Mouse (Mus musculus): ENCODE measurements around the gene Hdac4.

Hdac4 gene

DNA sequence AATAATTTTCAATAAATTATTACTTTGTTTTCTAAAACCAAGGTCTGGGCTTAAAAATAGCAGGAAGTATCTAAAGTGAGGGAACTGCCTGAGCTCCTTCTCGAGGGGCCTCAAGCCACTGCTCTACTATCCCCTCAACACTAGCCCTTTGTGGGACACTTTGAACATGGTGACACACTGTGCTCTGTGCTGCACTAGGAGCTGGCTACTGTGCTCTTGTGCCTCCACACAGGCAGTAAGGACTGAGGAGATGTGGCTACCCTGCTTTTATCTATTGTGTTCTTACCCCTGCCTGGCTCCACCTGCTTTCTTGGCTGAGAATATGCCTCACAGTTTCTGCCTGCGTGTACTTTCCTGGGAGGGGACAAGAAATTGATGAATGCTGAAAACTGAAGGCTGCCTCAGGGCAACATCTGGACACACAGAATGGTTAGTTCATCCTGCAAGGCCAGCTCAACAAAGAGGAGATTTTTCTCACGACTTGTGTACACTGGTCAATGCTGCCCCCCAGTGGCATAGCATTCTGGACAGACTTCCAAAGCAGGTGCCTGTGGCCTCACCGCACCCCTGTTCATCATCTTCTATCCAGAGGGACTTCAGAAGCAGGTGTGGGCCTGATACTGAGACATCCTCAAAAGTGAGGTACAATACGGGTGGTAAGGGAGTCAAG is 226.7 kb downstream of the Hdac4 start:
- peak; percentile 27 for DNase-seq (ENCODE audit: low read depth, low spot score)

GRCm38 (mm10) chr1:91967041-91967440 is 228.5 kb downstream of the Hdac4 start:
- DNase-seq (ENCODE audit: low read depth, low spot score) = no peak

GRCm38 (mm10) chr1:91964486-91965335 is 230.8 kb downstream of the Hdac4 start:
- no peak for DNase-seq (ENCODE audit: low read depth, low spot score)

- DNase-seq (ENCODE audit: low read depth, low spot score) = peak; percentile 46
Measured at GRCm38 (mm10) chr1:91962256-91962655, 233.2 kb downstream of the Hdac4 start.

- no peak for DNase-seq (ENCODE audit: low read depth, low spot score)
Measured at GRCm38 (mm10) chr1:91961231-91961630, 234.3 kb downstream of the Hdac4 start.

DNA sequence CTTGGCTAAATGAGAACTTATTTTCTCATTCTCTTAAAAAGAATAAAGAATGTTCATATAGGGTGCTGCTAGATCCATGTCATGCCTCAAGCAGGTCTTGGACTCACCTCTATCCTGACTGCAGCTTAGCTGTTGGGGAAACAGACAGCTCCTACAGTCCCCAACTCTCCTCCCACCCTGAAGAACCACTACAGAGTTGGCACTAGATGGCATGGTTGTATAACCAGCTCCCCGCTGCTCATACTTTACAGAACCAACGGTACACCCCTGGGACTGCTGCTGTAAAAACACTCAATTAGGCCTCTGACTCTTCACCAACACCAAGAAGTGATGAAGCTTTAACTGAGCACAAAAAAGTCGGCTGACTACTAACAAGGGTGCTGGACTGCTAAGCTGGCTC is 235.6 kb downstream of the Hdac4 start:
- DNase-seq (ENCODE audit: low read depth, low spot score) = no peak

DNA sequence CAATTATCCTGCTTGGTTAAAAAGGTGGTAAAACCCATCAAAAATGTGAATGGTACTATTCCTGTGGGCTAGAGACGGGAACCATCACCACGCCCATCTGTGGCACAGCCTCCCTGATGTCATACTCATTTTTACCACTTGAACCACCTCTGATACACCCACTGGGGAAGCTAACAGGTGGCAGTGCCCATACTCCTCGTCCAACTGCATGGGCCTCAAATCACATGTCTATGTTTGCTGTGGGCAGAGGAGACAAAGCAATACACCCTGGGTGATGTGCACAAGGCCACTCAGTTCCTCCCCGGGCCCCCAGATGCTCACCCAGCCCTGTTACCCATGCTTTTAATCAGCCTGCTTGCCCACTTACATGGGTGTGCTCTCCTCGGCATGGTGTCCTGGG is 236.5 kb downstream of the Hdac4 start:
- DNase-seq (ENCODE audit: low read depth, low spot score) = no peak

DNA sequence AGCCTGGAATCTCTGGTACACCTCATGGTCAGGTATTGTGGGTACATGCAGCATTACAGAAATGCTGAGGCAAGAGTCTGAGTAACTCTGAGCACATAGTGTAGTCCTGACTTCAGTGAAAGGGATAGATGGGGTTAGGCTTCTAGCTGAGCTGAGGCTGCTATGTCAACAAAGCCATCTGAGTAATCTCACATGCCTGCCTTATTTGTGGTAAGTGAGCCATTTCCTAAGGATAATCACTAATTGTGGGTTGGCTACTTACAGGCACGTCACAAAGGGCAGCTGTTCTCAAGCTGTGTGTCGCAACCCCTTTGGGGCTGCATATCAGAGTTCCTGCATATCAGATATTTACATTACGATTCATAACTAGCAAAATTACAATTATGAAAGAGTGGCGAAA is 239.3 kb downstream of the Hdac4 start:
- no peak for DNase-seq (ENCODE audit: low read depth, low spot score)

DNA sequence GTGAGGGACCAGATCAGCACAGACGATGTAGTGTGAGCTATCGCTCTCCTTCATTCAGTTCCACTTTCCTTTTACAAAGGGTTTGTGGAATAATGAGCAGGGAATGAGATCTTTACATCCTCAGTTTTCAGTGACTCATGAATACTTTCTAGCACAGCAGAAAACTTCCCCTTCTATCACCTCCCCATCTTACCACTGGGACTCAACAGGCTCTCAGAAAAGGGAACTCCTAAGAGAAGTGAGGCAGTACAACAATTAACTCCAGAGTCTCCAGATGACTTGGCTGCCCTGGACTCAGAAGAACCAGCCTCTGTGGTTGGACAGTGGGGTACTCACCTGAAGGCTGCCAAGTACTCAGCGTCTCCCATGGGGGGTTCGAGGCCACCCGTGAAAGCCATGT is 240.5 kb downstream of the Hdac4 start:
- DNase-seq (ENCODE audit: low read depth, low spot score) = no peak

- no peak for DNase-seq (ENCODE audit: low read depth, low spot score)
Measured at GRCm38 (mm10) chr1:91952912-91953311, 242.6 kb downstream of the Hdac4 start.

DNA sequence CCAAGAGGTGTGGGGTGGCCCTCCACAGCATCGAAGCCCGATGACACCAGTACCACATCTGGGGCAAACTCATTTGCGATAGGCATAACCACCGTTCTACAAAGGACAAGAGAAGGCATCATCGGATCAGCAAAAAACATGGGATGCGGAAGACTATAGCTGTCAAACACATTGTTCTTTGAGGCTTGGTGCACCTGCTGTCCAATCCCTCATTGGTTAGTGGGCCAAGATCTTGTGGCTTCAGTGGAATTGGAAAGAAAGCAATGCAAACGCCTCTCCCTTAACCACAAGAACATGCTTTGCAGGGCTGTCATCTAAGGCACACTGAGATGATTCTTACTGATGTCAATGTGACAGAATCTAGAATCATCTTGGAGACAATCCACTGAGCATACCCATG is 248.1 kb downstream of the Hdac4 start:
- no peak for DNase-seq (ENCODE audit: low read depth, low spot score)

DNA sequence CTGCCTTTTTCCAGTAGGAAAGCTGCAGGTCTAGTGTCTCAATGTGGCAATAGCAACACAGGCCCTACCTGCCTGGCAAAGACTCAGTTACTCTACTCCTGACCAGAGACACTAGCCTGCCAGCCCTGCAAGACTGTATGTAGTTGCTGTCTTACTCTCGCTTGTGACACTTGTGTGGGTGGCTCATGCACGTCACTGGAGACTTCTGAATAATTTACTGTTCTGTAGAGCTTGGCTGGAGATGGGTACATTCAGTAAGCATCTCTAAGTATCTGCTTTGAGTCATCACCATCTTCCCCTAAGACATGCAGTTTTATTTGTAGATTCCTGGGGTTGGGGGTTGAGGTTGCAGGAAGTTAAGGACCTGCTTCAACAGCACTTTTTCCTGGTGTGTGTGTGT is 252.9 kb downstream of the Hdac4 start:
- no peak for DNase-seq (ENCODE audit: low read depth, low spot score)

DNA sequence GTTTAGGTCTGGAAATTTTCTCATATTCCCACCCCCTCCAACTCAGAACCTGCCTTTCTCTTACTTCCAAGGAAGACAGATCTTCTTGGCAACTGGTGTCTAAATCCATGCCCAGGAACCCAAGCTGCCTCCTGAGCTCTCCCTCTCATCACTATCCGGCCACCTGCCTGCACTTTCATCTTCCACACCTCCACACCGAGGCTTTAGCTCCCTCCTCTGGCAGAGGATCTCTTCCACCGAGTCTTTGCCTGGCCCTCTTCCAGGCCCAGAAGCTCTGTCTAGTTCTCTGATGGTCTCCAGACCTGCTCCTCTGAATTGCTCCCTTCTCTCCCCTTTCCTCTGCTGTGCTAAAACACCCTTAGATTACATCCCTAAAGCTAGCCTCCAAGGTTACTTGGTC is 253.5 kb downstream of the Hdac4 start:
- DNase-seq (ENCODE audit: low read depth, low spot score) = no peak

GRCm38 (mm10) chr1:91941094-91941493 is 254.4 kb downstream of the Hdac4 start:
- no peak for DNase-seq (ENCODE audit: low read depth, low spot score)

GRCm38 (mm10) chr1:91935171-91935570 is 260.3 kb downstream of the Hdac4 start:
- DNase-seq (ENCODE audit: low read depth, low spot score) = no peak

GRCm38 (mm10) chr1:91933681-91934080 is 261.8 kb downstream of the Hdac4 start:
- DNase-seq (ENCODE audit: low read depth, low spot score) = no peak

- DNase-seq (ENCODE audit: low read depth, low spot score) = no peak
Measured at GRCm38 (mm10) chr1:91932221-91932620, 263.3 kb downstream of the Hdac4 start.

DNA sequence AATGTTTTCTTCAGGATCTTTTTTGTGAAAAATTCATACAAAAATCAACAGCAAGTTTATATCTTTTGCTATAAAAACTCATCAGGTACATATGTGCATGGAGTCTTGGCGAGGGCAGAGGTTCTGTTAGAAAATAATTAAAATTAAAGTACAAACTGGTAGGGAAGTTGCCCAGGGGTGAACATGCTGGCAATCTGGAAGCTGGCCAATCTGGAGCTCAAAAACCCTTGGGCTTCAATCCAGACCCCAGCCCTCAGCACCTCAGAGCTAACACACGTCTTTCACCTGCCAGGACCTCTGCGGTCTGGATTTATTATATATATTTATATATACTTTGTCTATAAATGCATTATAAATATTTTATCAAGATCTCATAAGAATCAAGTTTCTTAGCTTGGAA is 263.7 kb downstream of the Hdac4 start:
- DNase-seq (ENCODE audit: low read depth, low spot score) = no peak

DNA sequence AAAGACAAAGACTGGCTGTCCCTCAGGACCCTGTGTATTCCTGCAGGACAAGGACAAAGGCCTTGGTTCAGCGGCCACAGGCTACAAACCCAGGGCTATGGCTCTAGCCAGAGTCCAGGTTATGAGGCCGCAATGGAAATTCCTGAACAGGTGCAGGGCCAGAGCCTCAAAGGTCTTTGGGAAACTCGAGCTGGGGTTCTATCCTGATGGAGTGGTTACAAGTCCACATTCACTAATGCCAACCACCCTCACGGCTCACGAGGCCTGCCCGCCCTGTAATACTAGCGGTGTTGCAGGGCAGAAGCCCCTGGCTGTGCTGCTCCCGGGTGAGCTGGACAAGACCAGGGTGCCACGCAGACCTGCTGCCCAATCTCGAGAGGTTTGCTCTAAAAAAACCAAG is 264.3 kb downstream of the Hdac4 start:
- no peak for DNase-seq (ENCODE audit: low read depth, low spot score)

DNA sequence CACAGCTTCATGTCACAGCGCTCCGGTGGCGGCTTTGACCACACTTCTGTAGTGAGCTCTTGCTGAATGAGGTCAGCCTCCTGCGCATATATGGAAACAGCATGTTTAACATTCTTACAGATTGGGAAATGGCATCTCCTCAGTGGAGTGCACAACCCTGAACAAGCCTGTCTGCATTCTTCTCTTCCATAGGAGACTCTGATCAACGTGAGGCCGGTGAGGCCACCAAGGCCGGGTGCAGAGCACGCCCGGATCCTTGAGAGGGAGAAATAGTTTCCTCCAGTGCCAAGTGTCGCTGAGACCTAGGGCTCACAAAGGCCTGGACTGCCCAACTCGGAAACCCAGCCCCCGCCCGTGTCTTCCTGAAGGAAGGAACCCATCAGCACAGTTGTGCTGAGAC is 266.4 kb downstream of the Hdac4 start:
- DNase-seq (ENCODE audit: low read depth, low spot score) = peak; percentile 14

DNA sequence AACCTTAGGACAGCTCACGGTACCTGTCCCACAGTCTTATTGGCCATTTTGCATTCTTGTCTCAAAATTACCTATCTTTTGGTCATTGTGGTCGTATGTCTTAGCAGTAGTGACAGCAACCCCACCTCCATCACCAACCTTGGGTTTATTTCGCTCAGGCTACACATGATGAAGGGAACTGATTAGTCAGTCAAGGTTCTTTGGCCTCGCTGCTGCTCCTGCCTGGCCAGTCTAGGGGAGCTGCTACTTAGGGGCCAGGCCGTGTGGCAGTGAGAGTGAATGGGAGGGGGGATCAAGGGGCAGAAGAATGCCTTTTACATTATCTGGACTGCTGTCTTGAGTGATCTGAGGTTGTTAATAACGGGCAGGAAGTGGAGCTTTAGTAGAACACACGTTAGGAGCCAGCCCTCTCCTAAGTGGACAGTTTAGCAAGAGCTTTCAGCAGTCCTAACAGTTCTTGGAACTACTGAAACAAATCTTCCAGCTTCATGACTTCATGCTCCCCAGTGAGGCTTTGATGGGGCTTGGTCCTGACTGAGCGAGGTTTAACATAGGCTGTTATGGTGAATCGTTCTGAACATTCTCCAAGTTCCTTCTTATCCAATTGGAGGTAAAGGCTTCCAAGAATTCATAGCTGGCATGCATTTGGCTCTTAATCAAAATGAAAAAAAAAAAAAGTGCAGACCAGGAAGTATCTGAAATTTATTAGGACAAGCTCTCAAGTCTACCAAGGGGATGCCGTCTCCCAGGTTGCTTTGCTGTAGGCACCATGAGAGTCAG is 267.8 kb downstream of the Hdac4 start:
- DNase-seq (ENCODE audit: low read depth, low spot score) = no peak

- no peak for DNase-seq (ENCODE audit: low read depth, low spot score)
Measured at GRCm38 (mm10) chr1:91923567-91923966, 271.9 kb downstream of the Hdac4 start.
